Mouse (Mus musculus): ENCODE data around the gene Grb2. TPM values are rescaled to one million over a fixed set of nuclear protein-coding genes. Genes with fewer than 3 reads are reported as not detected.

Gene Grb2
- polyA plus RNA-seq, 1 experiment = 3.8 TPM

- Histone ChIP-seq H3K27me3 (ENCODE audit: control insufficient read depth) (no peaks in the 10 kb centered on the region), H3K36me3 (ENCODE audit: control insufficient read depth) (peaks cover 81% of the 10 kb centered on the region), H3K9me3 (ENCODE audit: control insufficient read depth, low read length) (no peaks in the 10 kb centered on the region), H3K4me1 (ENCODE audit: control insufficient read depth) (peaks cover 17% of the 10 kb centered on the region), H3K4me3 (replicated peaks) (no peak overlapping the region)
- TF ChIP-seq TAL1 (IDR thresholded peaks at IDR 0.05; ENCODE audit: low read length) = no peak
- no peak for TF ChIP-seq GATA1 (IDR thresholded peaks at IDR 0.05; ENCODE audit: low read length)
These were observed 89.5 kb downstream of the Grb2 start for GRCm38 (mm10) chr11:115618732-115619516.

- peaks cover 72% of the 10 kb centered on the region for H3K36me3 ChIP-seq (ENCODE audit: control insufficient read depth)
- TF ChIP-seq GATA1 (IDR thresholded peaks at IDR 0.05; ENCODE audit: low read length) = no peak
- TF ChIP-seq TAL1 (IDR thresholded peaks at IDR 0.05; ENCODE audit: low read length) = no peak
- no peaks in the 10 kb centered on the region for H3K9me3 ChIP-seq (ENCODE audit: control insufficient read depth, low read length)
- no peak overlapping the region for H3K4me3 ChIP-seq (replicated peaks)
- peaks cover 23% of the 10 kb centered on the region for H3K4me1 ChIP-seq (ENCODE audit: control insufficient read depth)
- H3K27me3 ChIP-seq (ENCODE audit: control insufficient read depth) = no peaks in the 10 kb centered on the region
These were observed 90.4 kb downstream of the Grb2 start for GRCm38 (mm10) chr11:115618001-115618400.

- Histone ChIP-seq H3K4me1 (ENCODE audit: control insufficient read depth) (peaks cover 33% of the 10 kb centered on the region), H3K9me3 (ENCODE audit: control insufficient read depth, low read length) (no peaks in the 10 kb centered on the region), H3K27me3 (ENCODE audit: control insufficient read depth) (no peaks in the 10 kb centered on the region), H3K36me3 (ENCODE audit: control insufficient read depth) (peaks cover 61% of the 10 kb centered on the region), H3K4me3 (replicated peaks) (no peak overlapping the region)
- TF ChIP-seq GATA1 (IDR thresholded peaks at IDR 0.05; ENCODE audit: low read length) = no peak
- no peak for TF ChIP-seq TAL1 (IDR thresholded peaks at IDR 0.05; ENCODE audit: low read length)
These were observed 91.5 kb downstream of the Grb2 start for GRCm38 (mm10) chr11:115616893-115617292.

GRCm38 (mm10) chr11:115616371-115616770 is 92.0 kb downstream of the Grb2 start:
- Histone ChIP-seq H3K9me3 (ENCODE audit: control insufficient read depth, low read length) (no peaks in the 10 kb centered on the region), H3K27me3 (ENCODE audit: control insufficient read depth) (no peaks in the 10 kb centered on the region), H3K4me1 (ENCODE audit: control insufficient read depth) (peaks cover 38% of the 10 kb centered on the region), H3K36me3 (ENCODE audit: control insufficient read depth) (peaks cover 63% of the 10 kb centered on the region), H3K4me3 (replicated peaks) (no peak overlapping the region)
- TF ChIP-seq GATA1 (IDR thresholded peaks at IDR 0.05; ENCODE audit: low read length) (no peak), TAL1 (IDR thresholded peaks at IDR 0.05; ENCODE audit: low read length) (no peak)

- no peak for TF ChIP-seq TAL1 (IDR thresholded peaks at IDR 0.05; ENCODE audit: low read length)
- TF ChIP-seq GATA1 (IDR thresholded peaks at IDR 0.05; ENCODE audit: low read length) = no peak
- no peak overlapping the region for H3K4me3 ChIP-seq (replicated peaks)
- H3K9me3 ChIP-seq (ENCODE audit: control insufficient read depth, low read length) = no peaks in the 10 kb centered on the region
- H3K36me3 ChIP-seq (ENCODE audit: control insufficient read depth) = peaks cover 63% of the 10 kb centered on the region
- no peaks in the 10 kb centered on the region for H3K27me3 ChIP-seq (ENCODE audit: control insufficient read depth)
- peaks cover 43% of the 10 kb centered on the region for H3K4me1 ChIP-seq (ENCODE audit: control insufficient read depth)
These were observed 92.5 kb downstream of the Grb2 start for GRCm38 (mm10) chr11:115615875-115616274.

- H3K4me1 ChIP-seq (ENCODE audit: control insufficient read depth) = peaks cover 44% of the 10 kb centered on the region
- H3K9me3 ChIP-seq (ENCODE audit: control insufficient read depth, low read length) = no peaks in the 10 kb centered on the region
- no peak overlapping the region for H3K4me3 ChIP-seq (replicated peaks)
- H3K27me3 ChIP-seq (ENCODE audit: control insufficient read depth) = no peaks in the 10 kb centered on the region
- H3K36me3 ChIP-seq (ENCODE audit: control insufficient read depth) = peaks cover 61% of the 10 kb centered on the region
- TF ChIP-seq TAL1 (IDR thresholded peaks at IDR 0.05; ENCODE audit: low read length) (no peak), GATA1 (IDR thresholded peaks at IDR 0.05; ENCODE audit: low read length) (no peak)
These were observed 93.1 kb downstream of the Grb2 start for GRCm38 (mm10) chr11:115615108-115615825.

GRCm38 (mm10) chr11:115614346-115615107 is 93.9 kb downstream of the Grb2 start:
- no peak overlapping the region for H3K4me3 ChIP-seq (replicated peaks)
- H3K9me3 ChIP-seq (ENCODE audit: control insufficient read depth, low read length) = no peaks in the 10 kb centered on the region
- peaks cover 48% of the 10 kb centered on the region for H3K4me1 ChIP-seq (ENCODE audit: control insufficient read depth)
- H3K27me3 ChIP-seq (ENCODE audit: control insufficient read depth) = no peaks in the 10 kb centered on the region
- peaks cover 62% of the 10 kb centered on the region for H3K36me3 ChIP-seq (ENCODE audit: control insufficient read depth)
- TF ChIP-seq GATA1 (IDR thresholded peaks at IDR 0.05; ENCODE audit: low read length) = no peak
- TF ChIP-seq TAL1 (IDR thresholded peaks at IDR 0.05; ENCODE audit: low read length) = no peak

- H3K4me1 ChIP-seq (ENCODE audit: control insufficient read depth) = peaks cover 54% of the 10 kb centered on the region
- peak overlapping the region; percentile 83 for H3K4me3 ChIP-seq (replicated peaks)
- H3K36me3 ChIP-seq (ENCODE audit: control insufficient read depth) = peaks cover 65% of the 10 kb centered on the region
- TF ChIP-seq GATA1 (IDR thresholded peaks at IDR 0.05; ENCODE audit: low read length) = no peak
- no peak for TF ChIP-seq TAL1 (IDR thresholded peaks at IDR 0.05; ENCODE audit: low read length)
- no peaks in the 10 kb centered on the region for H3K27me3 ChIP-seq (ENCODE audit: control insufficient read depth)
- H3K9me3 ChIP-seq (ENCODE audit: control insufficient read depth, low read length) = no peaks in the 10 kb centered on the region
These were observed 95.1 kb downstream of the Grb2 start for GRCm38 (mm10) chr11:115613138-115613945.
